Mouse (Mus musculus) gastrocnemius, adult 8-10 months (tissue): ENCODE results near the gene Ypel2. TPM values are rescaled to one million over a fixed set of nuclear protein-coding genes. Genes with fewer than 3 reads are reported as not detected.

Experiments
- DNase-seq, 2 experiments: peaks; one replicate each; pipeline ENCODE4 v3.0.0; 2022; ENCODE audit warnings: low spot score in 2 of 2
- total RNA-seq, 4 experiments: library from RNA; stranded (reverse); gene quantifications; 2 replicates each; pipeline ENCODE4 v1.2.4; 2022

Ypel2 gene
- total RNA-seq, 4 experiments from 2014 or later, result 4.5 to 6.8 (median 4.9) TPM

DNA sequence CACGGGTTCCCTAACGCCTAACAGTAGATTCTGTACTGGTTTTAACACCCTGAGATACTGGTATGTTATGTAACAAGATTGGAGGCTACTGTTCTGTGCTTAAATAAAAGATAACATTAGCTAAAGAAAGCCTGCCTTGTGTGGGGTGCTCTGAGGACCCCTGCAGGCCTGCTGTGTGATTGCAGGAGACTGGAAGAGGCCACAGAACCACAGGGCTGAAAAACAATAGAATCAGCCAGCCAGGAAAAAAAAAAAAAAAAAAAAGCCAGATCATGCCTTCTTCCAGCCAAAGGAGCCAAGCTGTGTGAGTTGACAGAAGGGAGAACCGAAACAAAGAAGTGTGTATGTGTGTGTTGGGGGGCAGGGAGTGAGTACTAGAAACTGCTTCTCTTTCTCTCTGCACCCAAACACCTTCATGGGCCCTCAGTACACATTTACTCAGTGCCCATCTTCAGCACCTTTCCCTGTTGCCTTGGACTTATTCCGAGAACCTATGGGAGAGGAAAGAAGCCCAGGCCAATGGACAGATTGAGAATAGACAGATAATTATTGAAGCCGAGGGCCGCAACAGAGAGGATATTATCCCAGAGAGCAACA lies 2.2 kb upstream of the Ypel2 start:
- peak in 1 of 2 experiments; percentile 43 for DNase-seq

DNA sequence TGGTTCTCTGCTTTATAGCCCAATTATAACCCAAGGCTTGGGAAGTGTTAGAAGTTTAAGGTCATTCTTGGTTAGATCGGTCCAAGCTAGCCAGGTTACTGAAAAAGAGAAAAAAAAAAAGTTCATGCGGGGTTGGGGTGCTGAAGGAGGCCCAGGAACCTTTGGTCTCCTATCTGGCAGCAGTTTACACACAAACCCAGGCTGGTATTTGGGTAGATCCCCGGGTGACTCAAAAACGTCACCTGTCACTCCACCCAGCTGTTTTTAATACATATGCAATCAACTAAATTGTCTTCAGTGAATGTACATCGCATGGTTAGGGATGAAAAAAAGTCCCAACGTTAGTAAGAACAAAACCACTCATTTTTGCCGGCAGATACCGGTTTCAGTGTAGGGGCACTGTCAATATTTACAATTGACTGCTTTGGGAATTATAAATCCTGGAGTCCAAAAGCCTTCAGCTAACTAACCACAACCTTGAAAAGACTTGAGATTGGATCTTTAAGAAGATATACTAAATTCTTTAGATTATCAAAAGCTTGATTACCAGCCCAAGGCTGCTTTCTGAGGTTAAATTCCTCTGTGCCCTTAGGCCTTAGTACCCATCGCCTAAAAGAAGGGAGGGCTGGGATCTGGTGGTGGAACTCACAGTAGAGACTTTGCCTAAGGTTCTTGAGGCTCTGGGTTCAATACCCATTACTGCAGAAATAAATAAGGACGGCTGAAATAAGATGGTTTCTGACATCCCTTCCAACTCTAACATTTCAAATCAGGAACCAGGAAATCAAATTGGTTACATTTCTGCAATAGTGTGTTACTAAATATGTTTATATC lies 1.5 kb upstream of the Ypel2 start:
- no peak for DNase-seq

DNA sequence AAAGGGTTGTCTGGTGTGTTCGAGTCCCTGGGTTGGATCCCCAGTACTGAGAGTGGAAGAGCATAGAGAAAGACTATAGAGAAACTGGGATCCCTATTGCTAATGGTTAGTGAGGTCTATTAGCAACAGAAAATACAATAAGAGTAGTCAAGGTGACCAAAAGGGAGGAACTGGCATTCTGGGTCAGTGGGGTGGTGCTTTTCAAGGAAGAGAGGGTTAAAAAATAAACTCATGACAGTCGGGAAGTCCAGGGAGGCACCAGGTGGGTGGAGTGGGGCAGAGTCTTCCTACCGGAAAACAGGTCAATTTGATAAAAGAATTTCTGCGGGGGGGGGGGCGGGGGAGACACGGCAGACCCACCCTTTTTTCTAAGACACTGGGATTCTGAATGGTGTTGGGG lies 823 bp upstream of the Ypel2 start:
- no peak for DNase-seq

DNA sequence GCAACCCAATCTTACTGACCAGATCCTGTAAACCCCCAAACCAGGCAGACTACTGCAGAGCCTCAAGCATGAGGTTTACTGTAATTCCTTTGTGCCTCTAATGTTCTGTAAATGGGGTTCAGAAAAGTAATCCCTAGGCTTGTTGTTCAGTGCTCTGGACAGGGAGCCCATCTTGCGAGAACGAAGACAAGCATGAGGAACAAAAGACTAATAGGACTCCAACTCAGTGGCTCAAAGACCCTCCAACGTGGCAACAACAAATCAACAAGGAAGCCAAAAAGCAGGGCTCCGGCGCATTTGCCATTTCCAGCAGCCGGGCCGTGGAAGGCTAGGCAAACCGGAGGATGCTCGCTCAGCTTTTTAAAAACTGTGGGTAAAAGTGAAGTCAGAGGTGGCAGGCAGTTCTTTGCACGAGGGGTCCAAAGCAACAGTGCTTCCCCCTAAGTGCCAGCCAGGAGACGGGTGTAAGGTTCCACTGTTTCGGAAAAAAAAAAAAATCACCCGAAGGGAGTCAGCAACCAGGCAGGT lies 982 bp downstream of the Ypel2 start:
- DNase-seq, result no peak

DNA sequence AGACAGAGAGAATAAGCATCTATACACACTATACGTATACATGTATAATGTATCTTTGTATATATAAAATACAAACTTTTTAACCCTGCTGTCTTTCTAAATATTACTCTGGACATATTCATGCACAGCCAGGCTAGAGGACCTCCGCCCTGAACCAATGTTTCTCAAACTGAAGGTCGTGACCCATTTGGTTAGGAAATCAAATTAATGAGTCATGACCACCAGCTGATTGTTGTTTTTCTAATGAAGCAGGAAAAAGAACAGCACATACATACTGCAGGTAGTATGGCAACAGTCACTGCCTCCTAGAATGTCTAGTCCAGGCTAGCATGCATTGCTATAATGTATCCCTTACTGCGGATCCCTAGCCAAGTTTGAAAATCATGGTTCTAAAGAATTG lies 2.3 kb downstream of the Ypel2 start:
- DNase-seq, result no peak

DNA sequence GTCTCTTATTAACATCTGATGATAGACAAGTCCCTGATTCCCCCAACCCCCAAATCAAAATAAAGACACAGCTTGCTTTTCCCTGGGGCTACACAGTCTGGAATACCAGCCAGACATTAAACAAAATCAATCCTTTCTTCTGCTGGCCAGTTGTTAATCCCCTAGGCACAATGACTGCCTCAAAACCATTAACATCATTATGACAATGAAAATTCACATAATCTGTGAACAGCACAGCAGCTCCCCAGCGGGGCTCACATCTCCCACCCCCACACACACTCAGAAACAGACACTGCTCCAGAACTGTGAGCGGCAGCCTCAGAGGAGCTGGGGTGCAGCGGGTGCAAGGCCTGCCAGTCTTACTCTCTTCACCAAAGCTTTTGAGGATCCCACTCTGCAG lies 3.2 kb downstream of the Ypel2 start:
- no peak for DNase-seq

DNA sequence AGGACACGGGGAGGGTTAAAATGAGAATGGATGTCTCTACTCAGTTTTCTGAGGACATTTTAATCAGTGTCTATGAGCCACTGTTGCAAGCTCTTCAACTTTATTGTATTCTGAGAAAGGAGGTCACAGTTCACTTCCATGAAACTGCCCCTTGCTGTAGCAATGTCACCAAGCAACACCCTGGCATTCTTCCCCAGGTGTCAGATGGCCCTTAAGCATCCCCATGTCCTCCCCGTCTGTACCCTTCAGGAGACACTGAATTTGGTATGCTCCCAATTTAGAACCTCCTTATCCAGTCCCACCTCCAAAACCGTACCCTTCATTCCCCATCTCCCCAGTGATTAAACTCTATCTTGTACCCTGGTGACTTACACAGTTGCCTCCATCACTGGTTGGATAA lies 8.5 kb downstream of the Ypel2 start:
- no peak for DNase-seq

DNA sequence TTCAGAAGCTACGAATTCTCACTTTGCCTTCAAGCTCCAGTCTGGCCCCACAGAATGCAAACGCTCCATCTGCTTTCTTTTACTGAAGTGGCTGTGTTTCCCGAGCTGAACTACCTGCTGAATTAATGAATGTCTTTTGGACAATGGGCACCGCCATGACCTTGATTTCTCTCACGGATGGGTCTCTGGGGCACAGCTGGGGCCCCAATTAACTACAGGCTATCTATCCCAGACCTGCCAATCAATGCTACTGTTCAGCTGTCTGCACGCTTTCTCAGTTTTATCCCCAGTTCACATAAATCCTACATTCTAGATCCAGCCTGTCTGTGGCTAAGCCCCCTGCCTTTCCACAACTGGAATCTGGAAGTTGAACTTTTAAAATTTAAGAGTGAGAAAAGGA lies 10.5 kb downstream of the Ypel2 start:
- DNase-seq, result no peak

DNA sequence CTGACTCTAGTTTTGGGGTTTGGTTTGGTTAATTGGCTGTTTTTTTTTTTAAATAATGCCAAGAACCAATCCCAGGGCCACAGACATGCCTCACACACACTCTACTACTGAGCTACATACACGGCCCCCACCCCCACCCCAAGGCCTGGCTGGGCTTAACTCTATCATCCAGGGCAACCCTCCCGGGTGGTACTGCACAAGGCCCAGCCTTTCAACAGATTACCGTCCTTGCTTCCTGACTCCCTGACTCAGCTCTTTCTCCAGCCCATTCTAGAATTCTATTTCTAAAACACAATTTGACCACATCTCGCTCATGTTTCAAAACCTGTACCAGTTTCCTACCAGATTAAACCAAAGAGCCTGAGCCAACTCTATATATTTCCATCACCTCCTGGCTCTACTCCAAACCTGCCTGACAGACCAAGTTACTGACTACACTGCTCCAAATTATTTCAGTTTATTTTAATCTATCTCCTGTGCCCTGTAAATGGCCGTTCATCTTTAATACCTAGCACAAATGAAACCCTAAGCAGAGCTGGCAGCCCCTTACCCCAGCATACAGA lies 12.2 kb downstream of the Ypel2 start:
- no peak for DNase-seq

DNA sequence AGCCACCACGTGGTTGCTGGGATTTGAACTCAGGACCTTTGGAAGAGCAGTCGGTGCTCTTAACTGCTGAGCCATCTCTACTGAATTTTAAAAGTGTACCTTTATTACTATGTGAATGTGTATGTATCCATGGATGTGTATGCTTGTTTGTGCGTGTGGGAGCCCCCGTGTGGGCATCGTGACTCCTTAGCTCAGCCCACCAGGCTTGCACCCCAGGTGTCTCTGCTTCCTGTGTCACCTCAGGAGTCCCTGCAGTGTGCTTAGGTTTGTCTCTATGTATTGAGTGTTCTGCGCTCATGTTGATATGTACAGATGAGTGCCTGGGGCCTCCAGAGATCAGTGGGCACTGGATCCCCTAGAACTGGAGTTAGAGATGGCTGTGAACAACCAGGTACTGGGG lies 13.0 kb downstream of the Ypel2 start:
- no peak for DNase-seq

DNA sequence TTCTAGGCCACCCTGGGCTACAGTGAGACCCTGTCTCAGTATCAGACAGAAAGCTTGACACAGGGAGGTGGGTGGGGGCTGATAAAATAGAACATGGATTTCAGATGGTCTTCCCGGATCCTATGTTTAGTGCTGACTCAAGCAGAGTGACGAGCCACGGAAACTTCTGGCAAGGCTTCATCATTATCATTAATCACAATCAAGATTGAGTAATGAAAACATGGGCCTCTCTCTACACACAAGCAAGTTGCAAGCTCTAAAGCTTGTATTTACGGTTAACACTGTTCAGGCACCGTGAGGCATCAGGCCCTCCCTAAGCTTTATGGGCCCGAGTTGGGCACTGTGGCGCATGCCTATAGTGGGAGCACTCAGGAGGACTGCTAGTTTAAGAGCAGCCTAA lies 13.7 kb downstream of the Ypel2 start:
- DNase-seq, result no peak

DNA sequence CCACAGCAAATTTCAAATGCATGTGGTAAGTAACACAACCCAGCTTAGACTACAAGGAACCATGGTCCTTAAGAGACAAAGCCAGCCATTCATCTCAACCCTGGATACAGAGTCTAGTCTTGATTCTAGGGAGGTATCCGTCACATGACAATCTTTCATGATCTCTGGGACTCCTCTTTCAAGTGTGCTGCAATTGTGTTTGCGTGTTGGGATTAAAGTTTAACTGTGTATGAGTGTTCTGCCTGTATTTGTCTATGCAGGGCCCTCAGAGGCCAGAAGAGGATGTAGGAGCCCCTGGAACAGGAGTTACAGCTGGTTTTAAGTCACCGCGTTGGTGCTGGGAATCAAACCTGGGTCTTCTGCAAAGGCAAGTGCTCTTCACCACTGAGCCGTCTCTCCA lies 16.3 kb downstream of the Ypel2 start:
- no peak for DNase-seq

DNA sequence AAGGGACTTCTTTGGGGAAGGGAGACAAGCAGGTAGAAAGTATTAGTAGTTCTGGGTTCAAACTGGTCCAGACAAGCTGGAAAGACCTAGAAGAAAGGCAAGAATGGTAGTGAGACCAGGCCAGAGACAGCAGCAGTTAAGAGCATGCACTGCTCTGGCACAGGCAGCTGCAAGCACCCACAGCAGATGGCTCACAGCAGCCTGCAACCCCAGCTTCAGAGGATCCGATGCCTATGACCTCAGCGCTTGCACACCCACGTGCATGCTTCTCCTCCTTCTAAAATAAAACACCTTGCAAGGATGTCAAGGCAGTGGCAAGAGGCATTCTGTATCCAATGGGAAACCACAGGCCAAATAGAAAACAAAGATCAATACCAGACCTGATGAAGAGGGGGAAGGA lies 19.1 kb downstream of the Ypel2 start:
- DNase-seq, result no peak

DNA sequence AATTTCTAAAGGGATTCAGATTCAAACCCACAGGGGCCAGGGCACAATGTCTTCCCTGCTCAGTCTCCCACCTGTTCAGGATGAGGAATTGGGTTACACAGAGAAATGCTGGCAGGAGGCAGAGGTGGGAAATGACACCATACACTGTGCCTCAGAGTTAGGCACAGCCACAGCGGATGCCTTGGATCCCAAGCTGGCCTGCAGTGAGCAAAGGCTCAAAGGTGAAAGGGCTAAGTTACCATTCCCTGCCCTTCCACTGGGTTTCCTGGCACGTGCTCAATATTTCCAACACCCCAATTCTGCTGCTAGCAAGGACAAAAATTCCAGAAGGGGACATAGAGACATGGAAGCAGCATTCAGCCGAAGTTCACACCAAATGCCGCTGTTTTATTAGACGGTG lies 20.3 kb downstream of the Ypel2 start:
- DNase-seq, result peak in 1 of 2 experiments; percentile 27

DNA sequence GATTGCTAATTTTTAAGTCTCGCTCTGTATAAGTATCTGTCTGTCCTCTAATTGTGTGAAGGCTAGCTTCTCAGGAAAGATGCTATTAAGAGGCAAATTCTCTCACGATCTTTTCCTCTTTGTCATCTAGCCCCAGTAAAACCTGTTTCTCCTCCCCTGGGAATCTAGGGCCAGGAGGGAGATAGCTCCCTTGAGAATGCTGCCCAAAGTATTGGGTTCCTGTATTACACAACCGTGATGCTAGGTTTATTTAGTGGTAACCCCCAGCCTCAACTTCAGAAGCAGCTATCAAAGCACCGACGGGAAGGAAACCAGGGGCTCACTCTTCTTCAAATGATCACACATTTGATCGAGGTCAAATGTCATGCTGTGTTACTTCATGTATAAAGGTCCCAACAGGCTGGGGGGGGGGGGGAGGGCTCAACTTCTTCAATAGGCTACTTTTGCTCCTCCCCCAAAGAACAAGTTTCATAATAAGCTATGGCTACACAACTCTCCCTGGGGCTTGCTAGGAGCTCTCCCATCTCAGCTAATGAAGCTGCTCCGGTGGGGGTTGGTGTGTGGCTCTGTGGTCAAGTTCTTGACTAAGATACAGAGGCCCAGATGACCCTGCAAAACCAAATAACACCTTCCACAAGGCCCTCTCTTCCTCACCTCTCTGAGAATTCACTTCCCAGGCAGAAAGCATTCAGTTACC lies 22.3 kb downstream of the Ypel2 start:
- no peak for DNase-seq

DNA sequence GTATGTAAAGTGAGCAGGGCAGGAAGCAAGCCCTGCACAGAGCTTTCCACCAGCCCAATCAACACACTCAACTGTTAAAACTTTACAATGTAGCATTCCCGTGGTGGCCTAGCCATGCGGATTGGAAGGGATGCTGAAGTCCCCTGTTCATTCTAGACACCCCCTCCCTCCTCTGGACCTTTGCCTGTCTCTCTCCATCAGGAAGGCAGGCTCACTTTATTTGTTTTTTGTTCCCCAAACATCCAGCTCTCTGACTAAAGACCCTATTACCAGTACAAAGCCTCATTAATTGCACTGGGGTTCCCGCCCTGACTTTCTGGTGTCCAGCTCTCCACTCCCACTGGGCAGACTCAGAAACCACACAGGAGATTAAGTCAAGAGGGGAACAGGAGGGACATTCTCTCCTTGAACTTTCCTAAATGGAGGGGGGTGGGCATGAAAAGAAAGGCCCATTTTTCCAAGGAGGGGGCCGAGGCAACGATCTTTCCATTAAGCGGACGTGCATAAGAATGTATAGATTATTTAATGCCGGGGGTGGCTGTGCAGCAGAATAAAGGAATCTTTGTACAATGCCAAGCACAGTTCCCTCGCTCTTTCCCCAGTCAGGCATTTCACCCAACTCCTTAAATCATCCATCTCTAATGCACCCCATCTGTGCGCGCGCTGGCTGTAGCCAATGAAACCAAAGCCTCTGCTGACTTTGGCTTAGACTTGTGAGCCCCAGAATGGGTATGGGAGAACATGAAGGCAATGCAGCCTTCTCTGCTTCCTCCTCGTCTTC lies 24.3 kb downstream of the Ypel2 start:
- DNase-seq, result no peak

DNA sequence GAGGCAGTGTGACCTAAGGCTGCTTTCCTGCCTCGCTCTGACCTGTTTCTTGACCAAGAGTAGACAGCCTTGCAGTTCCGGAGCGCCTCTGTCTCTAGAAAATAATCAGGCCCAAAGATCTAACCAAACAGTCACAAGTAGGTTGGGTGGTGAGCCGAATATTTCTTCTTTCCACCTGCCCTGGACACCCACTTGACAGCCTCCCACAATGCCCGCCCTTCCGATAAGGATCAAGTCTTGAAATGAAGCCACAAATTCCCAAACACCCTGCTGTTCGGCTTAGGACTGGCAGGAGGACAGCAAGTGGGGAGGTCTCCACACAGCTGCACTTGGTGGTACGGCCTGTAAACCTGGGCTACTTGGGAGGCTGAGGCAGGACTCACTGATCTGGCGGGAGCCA lies 26.0 kb downstream of the Ypel2 start:
- no peak for DNase-seq

DNA sequence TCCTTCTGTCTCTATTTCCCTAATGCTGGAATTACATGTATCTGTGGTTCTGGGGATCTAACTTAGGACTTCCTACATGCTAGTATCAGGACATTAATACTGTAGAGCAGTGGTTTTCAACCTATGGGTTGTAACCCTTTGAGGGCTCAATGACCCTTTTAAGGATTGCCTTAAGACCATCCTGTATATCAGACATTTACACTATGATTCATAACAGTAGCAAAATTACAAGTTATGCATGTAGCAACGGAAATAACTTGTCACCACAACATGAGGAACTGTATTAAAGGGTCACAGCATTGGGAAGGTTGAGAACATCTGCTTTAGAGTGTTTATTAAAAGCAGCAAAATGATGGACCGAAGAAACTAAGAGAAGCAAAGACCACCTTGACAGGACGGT lies 26.8 kb downstream of the Ypel2 start:
- DNase-seq, result no peak

DNA sequence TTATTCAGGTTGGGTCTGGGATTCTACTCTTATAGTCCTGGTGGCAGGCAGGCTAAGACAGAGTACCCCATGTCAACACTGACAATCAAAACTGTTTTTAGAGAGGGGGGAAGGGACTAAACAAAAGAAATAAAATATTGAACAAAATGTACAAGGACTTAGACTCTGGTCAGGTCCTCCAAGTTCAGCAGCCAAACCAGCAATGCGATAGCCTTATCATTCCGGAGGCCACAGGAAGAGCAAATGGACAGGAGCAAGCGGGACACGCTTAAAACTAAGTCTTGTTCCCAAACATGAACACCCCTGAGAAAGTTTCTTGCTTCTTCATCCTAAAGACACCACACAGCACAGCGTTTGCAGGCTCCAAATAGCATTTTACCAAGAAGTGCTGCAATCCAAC lies 28.4 kb downstream of the Ypel2 start:
- DNase-seq, result no peak

DNA sequence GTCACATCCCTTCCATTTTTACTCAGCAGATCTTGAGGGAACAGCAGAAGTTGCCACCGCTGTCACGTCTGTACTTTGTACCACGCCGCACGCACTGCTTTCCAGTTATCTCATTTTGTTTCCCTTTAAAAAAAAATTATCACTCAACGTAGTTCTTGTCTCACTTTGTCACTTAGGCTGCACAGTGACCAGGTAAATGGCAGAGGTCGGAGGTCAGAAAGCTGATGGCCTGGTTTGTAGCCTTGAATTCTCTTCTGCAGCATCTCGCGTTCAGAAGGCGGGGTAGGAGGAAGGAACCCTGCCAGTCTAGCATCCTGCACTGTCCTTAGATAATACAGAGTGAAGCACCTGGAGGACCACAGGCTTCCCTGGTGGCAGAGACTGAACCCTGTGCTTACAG lies 29.8 kb downstream of the Ypel2 start:
- DNase-seq, result no peak

DNA sequence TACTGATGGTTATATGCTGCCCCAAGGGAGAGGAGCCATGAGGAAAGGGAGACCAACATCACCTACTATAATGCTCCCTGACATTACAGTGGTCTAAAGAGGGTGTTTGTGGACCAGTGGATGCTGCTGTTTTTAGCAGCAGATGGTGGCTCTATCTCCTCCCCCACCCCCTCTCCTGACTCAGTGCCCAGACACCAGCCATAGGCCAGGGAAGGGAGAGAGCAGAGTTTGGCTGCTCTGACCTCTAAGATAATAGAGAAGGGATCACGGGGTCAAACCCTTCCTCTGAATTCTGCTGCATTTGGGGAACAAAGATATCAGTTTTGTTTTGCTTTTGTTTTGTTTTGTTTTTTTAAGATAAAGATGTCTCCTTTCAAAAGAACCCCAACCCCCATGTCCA lies 30.5 kb downstream of the Ypel2 start:
- no peak for DNase-seq
